Mouse (Mus musculus): ENCODE results near the gene Maged2.
"Not testable (repeated sequence)": the region's sequence is repeated elsewhere in the genome, so short reads cannot be mapped to it uniquely, and the experiment has no call there.

Maged2 gene

DNA sequence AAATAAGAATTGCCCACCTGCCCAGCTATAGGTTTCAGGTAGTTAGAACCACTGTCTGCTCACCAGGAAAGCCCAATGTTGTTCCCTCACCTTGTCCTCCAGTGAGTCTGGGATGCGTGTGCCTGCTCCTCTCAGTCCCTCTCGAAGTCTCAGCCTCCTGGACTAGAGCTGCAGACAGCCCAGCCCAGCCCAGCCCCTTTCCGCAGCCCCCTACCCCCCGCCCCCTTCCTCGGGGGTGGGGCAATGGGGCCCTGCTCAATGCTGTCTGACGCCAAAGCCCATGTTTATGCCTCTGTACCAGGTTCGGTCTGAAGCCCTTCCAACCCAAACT is at the start of gene Maged2:
TSS of gene Maged2 (minus strand) at position 207 of the 331 bp plus-strand sequence.
- in situ Hi-C loops (cut with MseI, MboI) = no loop called here

DNA sequence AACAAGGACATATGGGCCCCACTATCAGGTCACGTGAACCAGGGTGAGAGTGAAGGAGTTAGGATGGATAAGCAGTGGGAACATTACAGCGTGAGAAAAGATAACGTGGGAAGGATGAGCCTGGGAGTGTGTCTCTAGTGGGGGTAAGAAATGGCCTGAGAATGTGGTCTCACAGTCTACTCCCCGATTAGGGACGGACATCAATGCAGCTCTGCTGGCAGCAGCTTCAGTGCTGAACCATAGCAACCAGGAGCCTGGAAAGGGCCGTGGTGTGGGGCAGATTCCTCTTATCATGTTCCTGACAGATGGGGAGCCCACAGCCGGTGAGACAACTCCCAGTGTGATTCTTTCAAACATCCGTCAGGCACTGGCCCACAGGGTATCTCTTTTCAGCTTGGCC is 34.1 kb upstream of the Maged2 start:
- in situ Hi-C loops (cut with MseI, MboI) = no loop called here

DNA sequence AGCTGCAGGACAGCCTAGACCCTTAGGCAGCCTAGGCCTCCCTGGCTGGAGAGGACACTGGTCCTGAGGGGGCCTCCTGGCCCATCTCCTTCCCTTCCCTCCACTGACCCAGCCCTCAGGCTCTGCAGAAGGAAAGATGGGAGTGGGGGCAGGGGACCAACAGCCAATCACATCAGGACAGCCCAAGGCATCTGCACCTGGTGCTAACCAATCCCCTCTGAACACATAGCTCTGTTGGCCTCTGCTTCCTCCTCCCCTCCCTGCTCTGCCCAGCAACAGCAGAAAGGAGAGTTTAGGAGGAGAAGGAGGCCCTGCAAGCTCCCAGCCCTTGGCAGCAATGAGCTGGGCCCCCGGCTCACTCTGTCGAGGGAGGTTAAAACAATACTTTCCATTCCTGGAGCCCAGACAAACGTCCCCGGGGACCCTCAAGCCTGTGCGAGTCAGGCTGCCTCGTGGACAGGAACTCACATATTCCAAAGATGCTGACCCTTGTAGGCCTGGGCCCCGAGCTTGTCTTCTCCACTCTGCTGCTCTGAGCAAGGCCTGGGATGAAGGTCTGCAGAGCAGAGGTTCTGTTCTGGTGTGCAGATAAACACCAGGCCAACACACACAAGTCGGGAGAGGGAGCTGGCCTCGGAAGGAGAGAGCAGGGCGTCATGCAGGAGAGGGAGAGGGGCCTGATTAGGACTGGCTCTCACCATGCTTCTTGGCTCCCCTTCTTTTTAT is 31.5 kb upstream of the Maged2 start:
- in situ Hi-C loops (cut with MseI, MboI) = not testable (repeated sequence)

DNA sequence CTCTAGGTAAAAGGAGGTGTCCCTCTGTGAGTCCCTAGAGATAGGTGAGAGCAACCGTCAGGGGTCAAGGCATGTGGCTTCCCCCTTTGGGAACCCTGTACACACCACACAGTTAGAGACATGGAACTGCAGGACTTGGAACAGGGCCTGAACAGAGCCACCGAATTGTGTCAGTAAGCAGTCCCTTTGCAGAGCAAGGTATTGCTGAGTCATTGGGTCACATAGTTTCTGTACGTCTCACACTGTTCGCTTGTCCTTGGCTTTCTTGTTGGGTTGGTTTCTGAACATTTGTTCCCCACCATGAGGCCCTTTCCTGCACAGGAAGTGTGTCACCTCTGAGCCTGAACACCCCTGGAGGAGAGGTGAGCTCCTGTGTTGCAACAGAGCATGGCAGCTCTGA is 29.1 kb upstream of the Maged2 start:
- in situ Hi-C loops (cut with MseI, MboI) = not testable (repeated sequence)

DNA sequence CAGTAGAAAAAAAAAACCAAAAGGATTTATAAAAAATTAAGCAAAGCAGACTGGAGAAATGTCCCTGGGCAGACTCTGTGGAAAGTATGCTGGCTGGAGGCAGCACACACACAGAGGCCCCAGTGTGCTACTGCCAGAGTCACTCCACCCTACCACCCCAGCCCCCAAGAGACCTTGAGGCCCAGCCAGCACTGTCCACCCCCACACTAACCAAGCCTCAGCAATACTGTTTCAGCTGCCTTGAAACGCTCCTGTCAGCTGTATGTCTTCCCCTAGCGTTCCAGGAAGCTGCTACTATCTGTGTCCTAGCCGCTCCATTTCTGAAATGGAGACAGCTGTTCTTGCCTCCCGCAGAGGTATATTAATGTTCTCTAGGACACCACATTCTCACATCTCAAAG is 16.2 kb upstream of the Maged2 start:
- in situ Hi-C loops (cut with MseI, MboI) = no loop called here

DNA sequence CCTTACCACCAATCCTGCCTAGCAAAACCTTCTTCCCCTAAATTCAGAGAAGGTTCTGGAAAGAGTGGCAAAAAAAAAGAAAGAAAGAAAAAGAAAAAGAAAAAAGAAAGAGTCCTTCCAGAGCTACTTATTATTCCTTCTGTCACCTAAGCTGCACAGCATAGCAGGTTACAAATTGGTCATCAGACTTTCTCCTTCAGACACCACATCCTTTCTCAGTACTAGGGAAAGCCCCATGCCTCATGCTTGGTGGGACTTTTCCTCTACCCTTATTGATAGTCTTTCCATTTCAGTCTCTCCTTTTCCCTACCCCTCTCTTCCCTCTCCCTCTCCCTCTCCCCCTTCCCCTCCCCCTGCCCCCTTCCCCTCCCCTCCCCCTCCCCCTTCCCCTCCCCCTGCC is 3.1 kb upstream of the Maged2 start:
- in situ Hi-C loops (cut with MseI, MboI) = no loop called here

DNA sequence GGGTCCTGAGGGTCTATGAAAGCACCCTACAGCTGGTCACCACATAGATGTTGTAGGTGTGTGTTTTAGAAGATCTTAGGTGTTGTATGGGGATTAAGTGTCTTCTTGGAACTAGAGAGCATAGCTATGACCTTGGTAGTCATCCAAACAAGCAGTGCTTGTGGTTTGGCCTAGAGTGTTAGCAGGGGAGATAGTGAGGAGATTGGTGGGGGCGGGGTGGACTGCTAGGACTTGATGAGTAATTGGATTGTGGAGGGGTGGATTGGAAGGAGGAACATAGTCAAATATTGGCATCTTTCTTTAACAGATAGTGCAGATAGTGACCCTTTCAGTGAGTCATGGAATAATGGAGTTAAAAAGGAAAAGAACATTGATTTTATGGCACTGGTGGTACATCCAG is 1.5 kb upstream of the Maged2 start:
- in situ Hi-C loops (cut with MseI, MboI) = no loop called here

DNA sequence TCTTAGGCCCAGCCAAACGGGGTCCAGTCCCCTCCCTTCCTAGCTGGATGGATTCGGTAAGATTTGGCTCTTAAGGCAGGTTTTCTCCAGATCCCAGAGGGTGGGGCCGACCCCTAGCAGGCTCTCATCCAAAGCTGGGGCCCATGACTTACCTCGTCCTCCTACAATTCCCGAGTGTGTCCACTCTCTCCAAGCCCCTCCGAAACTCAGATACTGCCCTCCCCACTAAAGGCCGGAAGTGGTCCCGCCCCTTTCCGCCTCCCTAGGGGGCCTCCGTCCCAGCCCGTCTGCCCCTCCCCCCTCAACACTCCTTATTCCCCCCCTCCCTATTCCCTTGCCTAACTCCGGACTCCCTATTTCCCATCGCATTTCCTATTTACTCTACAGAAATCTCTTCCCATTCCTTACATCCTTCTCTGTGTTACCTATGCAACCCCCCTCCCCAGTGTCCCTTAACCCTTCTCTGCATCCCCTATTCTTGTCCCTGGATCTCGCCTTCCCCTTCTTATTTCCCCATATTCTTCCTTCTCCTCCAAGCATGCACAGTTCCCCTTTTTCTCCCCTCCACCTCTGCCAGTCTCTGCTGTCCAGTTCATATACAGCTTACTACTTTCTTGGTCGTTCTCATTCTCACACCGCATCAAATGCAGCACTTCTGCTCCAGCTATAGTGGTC is 544 bp downstream of the Maged2 start:
- in situ Hi-C loops (cut with MseI, MboI) = no loop called here

DNA sequence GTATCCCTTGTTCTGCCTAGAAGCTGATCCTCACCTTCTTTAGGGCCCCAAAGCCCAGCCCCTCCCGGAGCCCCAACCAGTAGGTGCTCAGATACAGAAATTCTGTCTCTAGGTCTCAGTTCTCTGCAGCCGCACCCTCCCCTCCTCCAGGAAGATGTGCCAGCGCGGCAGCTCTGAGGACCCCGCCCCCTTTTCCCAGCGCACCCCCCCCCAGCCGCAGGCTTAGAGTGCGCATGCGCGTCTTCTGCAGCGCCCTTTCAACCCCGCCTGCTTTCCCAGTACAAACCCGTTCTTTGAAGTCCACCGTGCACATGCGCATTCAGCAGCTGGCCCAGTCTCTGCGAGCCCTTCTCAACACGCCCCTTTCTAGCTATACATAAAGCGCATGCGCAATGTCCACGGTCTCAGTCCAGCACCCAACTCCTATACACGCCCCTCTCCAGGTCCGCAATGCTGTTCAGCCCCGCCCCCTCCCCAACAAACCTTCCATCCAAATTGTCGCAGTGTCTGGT is 1.3 kb downstream of the Maged2 start:
- in situ Hi-C loops (cut with MseI, MboI) = no loop called here

DNA sequence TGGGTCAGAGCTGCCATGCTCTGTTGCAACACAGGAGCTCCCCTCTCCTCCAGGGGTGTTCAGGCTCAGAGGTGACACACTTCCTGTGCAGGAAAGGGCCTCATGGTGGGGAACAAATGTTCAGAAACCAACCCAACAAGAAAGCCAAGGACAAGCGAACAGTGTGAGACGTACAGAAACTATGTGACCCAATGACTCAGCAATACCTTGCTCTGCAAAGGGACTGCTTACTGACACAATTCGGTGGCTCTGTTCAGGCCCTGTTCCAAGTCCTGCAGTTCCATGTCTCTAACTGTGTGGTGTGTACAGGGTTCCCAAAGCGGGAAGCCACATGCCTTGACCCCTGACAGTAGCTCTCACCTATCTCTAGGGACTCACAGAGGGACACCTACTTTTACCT is 13.2 kb downstream of the Maged2 start:
- in situ Hi-C loops (cut with MseI, MboI) = not testable (repeated sequence)

DNA sequence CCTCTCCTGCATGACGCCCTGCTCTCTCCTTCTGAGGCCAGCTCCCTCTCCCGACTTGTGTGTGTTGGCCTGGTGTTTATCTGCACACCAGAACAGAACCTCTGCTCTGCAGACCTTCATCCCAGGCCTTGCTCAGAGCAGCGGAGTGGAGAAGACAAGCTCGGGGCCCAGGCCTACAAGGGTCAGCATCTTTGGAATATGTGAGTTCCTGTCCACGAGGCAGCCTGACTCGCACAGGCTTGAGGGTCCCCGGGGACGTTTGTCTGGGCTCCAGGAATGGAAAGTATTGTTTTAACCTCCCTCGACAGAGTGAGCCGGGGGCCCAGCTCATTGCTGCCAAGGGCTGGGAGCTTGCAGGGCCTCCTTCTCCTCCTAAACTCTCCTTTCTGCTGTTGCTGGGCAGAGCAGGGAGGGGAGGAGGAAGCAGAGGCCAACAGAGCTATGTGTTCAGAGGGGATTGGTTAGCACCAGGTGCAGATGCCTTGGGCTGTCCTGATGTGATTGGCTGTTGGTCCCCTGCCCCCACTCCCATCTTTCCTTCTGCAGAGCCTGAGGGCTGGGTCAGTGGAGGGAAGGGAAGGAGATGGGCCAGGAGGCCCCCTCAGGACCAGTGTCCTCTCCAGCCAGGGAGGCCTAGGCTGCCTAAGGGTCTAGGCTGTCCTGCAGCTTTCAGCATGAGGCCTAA is 15.5 kb downstream of the Maged2 start:
- in situ Hi-C loops (cut with MseI, MboI) = not testable (repeated sequence)
